Mouse (Mus musculus): ENCODE data around the gene Gkap1.
A peak's percentile ranks its signal among the peaks of the same experiment; 100 is the strongest.

- peak; percentile 48 for TF ChIP-seq TAL1 (IDR thresholded peaks at IDR 0.05; ENCODE audit: low read length)
- TF ChIP-seq RCOR1 (IDR thresholded peaks at IDR 0.05; ENCODE audit: low read depth, low read length) = 0 out of 2 replicates have a peak, but pooled peaks have one; percentile 15
- TF ChIP-seq EP300 (IDR thresholded peaks at IDR 0.05; ENCODE audit: low read depth in 1 of 2, low read length in 2 of 2) = peak; percentile 65 to 72
- TF ChIP-seq CTCF (IDR thresholded peaks at IDR 0.05 in 2 of 3, conservative IDR thresholded peaks at IDR 0.05 in 1 of 3; ENCODE audit: control insufficient read depth in 1 of 3, insufficient read depth in 1 of 3, low read depth in 2 of 3, low read length in 3 of 3, poor library complexity in 1 of 3, severe bottlenecking in 1 of 3) = no peak
- no peak for TF ChIP-seq USF1 (IDR thresholded peaks at IDR 0.05; ENCODE audit: low read depth, low read length)
- no peak for TF ChIP-seq HCFC1 (IDR thresholded peaks at IDR 0.05; ENCODE audit: low read depth, low read length)
- no peak for TF ChIP-seq POLR2A (IDR thresholded peaks at IDR 0.05; ENCODE audit: control insufficient read depth in 1 of 2, insufficient read depth in 1 of 2, low read depth in 1 of 2, low read length in 2 of 2, poor library complexity in 1 of 2)
- TF ChIP-seq POLR2AphosphoS2 (IDR thresholded peaks at IDR 0.05; ENCODE audit: low read length) = no peak
- TF ChIP-seq POLR2AphosphoS5 (IDR thresholded peaks at IDR 0.05; ENCODE audit: borderline replicate concordance, low read depth, low read length) = no peak
- TF ChIP-seq ETS1 (IDR thresholded peaks at IDR 0.05; ENCODE audit: low read depth, low read length) = peak; percentile 42
- TF ChIP-seq MXI1 (IDR thresholded peaks at IDR 0.05; ENCODE audit: low read depth, low read length) = no peak
Observed at GRCm38 (mm10) chr13:58266864-58267263, 8.6 kb downstream of the Gkap1 start.
